Mouse (Mus musculus) cerebellum, adult 2 months (tissue): ENCODE results near the gene Tube1.
"Not testable (repeated sequence)": the region's sequence is repeated elsewhere in the genome, so short reads cannot be mapped to it uniquely, and the experiment has no call there.

Experiments used
- CTCF ChIP-seq: fragments of 200-500 bp; IDR thresholded peaks from 2 replicates; pipeline ENCODE4 v1.5.1; 2011; ENCODE audit warnings: low read depth, mild to moderate bottlenecking, control low read depth, low read length, moderate library complexity, borderline replicate concordance; ENCODE audit not compliant: insufficient read depth
- POLR2A ChIP-seq: fragments of 200-500 bp; IDR thresholded peaks from 2 replicates; pipeline ENCODE4 v1.6.1; 2011; ENCODE audit warnings: low read length, control low read depth, borderline replicate concordance; ENCODE audit not compliant: insufficient read depth

- not testable (repeated sequence) for TF ChIP-seq POLR2A, CTCF
Measured at GRCm38 (mm10) chr10:39198216-39198615, 64.4 kb downstream of the Tube1 start.
